Mouse (Mus musculus) kidney, adult 8-10 months (tissue): ENCODE data around the gene Maml3.

Experiments used
- DNase-seq, 2 experiments: peaks; one replicate each; pipeline ENCODE4 v3.0.0; 2022

Gene Maml3

DNA sequence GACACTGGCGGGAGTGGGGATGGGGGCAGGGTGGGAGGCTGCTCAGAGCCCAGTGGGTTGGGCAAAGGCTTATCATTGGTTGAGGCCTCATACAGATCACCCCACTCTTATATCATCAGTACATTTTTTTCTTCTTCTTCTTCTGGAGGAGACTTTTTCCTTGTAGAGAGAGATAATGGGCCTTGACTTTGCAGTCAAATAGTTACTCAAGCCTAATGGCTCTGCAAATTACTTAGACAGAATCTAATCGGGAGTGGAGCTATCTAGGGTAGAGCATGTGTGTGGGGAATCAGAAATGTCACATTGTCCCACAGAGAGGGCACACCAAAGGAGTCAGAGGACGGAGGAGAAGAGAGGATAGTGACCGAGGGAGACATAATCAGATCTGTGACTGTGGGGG is 290.8 kb downstream of the Maml3 start:
- DNase-seq, result no peak

DNA sequence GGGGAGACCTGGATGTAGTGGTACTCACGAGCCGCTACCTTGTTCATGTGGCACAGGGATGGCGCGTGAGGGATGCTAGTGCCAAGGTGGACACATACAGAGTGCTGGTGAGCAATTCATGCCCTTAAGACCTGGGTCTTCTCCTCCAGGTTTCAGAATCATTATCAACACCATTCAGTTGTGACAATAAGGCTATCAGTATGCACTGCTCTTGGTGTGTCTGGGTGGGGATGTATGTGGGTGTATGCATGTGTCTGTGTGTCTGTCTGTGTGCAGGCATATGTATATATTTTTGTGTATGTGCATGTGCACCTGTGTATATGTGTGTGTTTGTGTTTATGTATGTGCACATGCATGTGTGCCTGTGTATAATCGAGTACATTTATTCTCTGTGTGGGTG is 291.7 kb downstream of the Maml3 start:
- DNase-seq, result no peak

- DNase-seq, result no peak
Measured at GRCm38 (mm10) chr3:51810731-51811130, 294.1 kb downstream of the Maml3 start.

GRCm38 (mm10) chr3:51809822-51810221 is 295.1 kb downstream of the Maml3 start:
- DNase-seq, result no peak

GRCm38 (mm10) chr3:51807981-51808870 is 296.6 kb downstream of the Maml3 start:
- DNase-seq, result no peak

DNA sequence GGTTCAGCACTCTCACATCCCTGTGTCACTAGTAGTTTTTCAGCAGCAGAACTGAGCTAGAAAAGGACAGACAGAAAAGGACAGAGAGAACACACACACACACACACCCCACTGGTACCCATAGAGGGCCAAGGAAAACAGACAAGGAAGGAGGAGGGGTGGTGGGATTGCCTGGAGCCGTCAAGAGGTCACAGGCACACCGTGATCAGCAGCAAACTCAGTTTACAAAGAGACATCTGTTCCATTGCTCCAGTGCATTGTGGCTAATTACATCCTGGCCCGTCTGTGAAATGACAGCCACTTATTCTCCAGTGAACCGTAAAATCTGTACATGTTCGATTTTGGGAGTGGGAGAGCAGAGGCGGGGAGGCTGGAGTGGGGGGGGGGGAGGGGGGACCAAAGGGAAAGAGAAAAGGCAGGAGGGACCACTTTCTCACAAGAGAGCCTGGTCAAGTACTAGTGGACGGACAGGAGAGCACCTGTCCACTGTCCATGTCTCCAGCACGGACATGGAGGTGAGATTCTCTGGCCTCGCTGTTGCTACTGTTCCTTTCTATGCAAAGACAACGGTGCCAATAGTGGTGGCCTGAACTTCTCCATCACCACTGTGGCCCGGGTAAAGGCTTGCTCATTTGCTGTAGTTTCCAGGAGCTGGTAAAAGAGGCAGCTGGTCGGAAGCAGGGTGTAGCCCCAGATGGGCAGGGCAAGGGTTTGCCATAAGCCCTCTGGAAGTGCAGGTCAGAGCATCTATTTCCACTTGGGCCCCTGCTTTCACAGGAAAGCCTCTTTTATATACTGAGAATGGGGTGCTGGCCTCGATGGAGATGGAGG is 299.2 kb downstream of the Maml3 start:
- DNase-seq, result no peak

GRCm38 (mm10) chr3:51803903-51804302 is 301.0 kb downstream of the Maml3 start:
- DNase-seq, result no peak

GRCm38 (mm10) chr3:51799650-51800049 is 305.2 kb downstream of the Maml3 start:
- DNase-seq, result no peak

GRCm38 (mm10) chr3:51796838-51797237 is 308.0 kb downstream of the Maml3 start:
- peak in 1 of 2 experiments; percentile 25 for DNase-seq

- DNase-seq, result peak; percentile 35 to 44
Measured at GRCm38 (mm10) chr3:51796219-51796828, 308.6 kb downstream of the Maml3 start.

GRCm38 (mm10) chr3:51791542-51791941 is 313.3 kb downstream of the Maml3 start:
- DNase-seq, result no peak

DNA sequence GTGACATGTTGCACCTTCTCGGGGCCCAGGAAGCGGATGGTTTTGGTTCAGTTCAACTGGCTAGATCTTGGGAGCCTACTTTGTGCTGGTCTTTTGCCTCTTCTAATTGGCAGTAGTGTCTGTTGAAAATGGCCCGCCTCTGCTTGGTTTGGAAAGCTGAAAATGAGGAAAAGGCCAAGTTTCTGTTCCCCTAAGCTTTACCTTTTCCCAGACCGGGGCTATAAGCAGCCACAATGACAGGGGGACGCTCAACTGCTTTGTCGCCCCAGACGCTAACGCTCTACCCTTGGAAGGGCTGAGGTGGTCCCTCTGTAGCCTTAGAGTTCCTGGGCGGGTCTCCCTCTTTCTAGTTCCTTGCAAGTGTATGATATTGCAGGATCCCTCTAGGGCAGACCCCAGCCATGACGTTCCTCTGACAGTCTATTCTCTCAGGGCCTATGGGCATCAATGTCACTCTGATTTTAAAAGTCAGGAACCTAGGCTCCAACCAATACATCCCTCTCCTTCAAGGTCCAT is 315.4 kb downstream of the Maml3 start:
- DNase-seq, result no peak

DNA sequence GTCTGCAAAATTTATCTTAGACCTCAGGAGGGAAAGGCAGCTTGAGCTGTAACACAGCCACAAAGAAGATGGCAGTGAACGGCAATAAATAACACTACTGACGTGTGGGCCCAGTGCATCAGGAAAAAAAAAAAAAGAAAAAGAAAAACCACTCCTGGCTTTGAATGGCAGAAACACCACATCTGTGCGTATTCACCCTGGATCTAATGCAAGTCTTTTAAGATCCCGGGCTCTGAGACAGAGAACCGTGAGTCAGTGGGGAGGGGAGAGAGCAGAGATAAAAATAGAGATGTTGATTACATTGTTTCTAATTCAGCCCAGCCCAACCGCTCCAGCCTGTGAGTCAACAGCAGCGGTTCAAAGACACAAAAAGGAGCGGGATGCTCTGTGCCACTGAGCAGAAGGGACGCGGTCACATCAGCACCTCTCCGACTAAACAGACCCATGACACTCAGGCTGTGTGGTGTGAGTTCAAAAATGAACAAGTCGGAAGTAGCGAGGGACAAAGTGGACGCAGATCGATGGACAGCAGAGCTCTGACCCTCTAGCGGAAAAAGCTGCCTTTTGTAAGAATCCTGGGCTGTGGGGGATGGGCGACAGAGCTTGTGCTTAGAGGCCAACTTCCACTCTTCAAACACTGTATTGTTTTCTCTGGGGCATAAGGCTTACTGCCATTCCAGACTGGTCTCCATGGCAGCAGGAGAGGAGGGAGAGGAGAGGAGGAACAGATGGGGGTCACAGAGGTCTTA is 316.1 kb downstream of the Maml3 start:
- peak; percentile 9 to 24 for DNase-seq

- DNase-seq, result no peak
Measured at GRCm38 (mm10) chr3:51787945-51788344, 316.9 kb downstream of the Maml3 start.

DNA sequence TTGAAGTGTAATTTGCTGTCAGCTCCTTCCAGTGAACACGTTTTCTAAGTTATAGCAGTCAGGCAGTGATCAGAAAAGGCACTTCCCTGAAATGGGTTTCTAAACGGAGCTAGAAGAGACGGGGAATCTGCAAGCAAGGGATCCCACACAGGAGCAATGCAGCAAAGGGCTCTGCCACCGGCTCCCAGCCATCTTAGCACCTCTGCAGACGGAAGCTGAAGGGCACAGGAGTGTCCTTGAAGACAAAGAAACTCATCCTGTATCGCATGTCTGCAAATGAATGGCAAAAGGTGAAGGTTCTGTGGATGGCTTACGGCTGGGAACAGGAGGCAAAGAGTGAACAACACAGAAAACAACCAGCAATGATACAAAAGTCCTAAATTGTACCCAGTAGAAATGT is 319.1 kb downstream of the Maml3 start:
- DNase-seq, result no peak

DNA sequence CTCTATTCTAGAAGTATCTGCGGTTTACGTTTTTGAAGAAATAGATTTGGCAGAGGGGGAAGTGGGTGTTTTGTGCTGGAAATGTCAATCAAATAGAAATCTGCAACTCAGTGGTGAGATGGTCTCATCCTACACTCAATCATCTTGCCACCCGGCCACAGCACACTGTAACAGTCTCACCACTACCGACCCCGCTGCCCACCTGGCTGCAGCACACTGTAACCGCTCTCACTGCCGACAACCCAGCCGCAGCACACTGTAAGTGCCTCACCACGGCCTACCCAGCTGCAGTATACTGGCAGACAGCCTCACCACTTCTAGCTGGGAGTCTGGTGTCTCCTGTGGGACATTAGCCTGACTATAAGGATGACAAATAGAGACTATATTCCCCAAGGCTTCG is 322.7 kb downstream of the Maml3 start:
- no peak for DNase-seq

- peak in 1 of 2 experiments; percentile 5 for DNase-seq
Measured at GRCm38 (mm10) chr3:51778738-51779592, 325.9 kb downstream of the Maml3 start.

DNA sequence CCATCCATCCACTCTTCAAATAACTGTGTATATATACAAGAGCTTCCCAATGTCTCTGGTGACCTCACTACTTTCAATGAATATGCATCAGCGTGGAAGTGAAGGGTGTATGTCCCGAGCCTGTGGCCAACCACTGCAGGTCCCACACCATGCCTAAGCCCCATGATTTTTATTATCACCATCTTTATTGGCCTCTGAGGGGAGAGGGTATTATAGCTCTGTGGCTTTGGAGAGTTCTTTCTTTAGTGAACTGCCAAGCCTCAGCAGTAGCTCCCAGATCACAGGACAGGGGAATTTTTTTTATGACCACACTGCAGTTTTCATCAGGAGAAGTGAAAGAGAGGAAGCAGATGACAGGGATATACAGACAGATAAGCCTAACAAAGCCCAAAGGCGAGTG is 326.7 kb downstream of the Maml3 start:
- DNase-seq, result no peak

- no peak for DNase-seq
Measured at GRCm38 (mm10) chr3:51776018-51776611, 328.8 kb downstream of the Maml3 start.

DNA sequence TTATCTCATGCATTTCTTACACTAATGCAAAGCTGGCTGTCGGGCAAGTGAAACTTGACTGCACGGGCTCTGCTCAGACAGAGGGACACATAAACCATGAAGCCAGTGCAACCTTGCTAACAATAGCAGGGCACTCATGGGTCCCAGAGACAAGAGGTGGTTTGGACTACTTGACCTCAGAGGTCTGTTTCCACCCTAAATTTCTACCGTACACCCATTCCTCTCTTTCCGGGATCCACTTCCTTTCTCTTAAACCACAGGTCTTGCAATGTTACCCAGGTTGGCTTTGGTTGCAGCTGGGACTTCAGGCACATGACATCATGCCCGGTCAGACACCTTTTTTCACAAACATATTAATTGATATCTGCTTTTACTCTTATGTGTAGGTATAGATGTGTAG is 331.3 kb downstream of the Maml3 start:
- no peak for DNase-seq
